Mouse (Mus musculus): ENCODE data around the gene Tram1l1.

- TF ChIP-seq CTCF (IDR thresholded peaks at IDR 0.05; ENCODE audit: extremely low read depth, insufficient read length, insufficient replicate concordance, low read depth, low read length) (no peak), POLR2A (IDR thresholded peaks at IDR 0.05; ENCODE audit: low read depth, low read length) (no peak)
Observed at GRCm38 (mm10) chr3:124319254-124319653, 1.4 kb upstream of the Tram1l1 start.

Measured in small intestine, adult 2 months (tissue).